Mouse (Mus musculus) c-Kit-positive CD71-negative TER-119-negative erythroid progenitor cells, embryonic 14.5 days (primary cell): ENCODE measurements around the gene Dgki.

Experiments
- DNase-seq: peaks from one replicate; pipeline ENCODE4 v3.0.0-alpha.2; 2013; ENCODE audit warnings: low read depth

Gene Dgki

GRCm38 (mm10) chr6:37292068-37292467, 7.9 kb downstream of the Dgki start:
- DNase-seq = no peak

- DNase-seq = no peak
Observed at GRCm38 (mm10) chr6:37291171-37291570, 8.8 kb downstream of the Dgki start.

- no peak for DNase-seq
Observed at GRCm38 (mm10) chr6:37290691-37291090, 9.3 kb downstream of the Dgki start.

- DNase-seq = no peak
Observed at GRCm38 (mm10) chr6:37286134-37286533, 13.8 kb downstream of the Dgki start.

- no peak for DNase-seq
Observed at GRCm38 (mm10) chr6:37284879-37285278, 15.1 kb downstream of the Dgki start.

GRCm38 (mm10) chr6:37283336-37283735, 16.6 kb downstream of the Dgki start:
- no peak for DNase-seq

GRCm38 (mm10) chr6:37282659-37283058, 17.3 kb downstream of the Dgki start:
- DNase-seq = no peak

- no peak for DNase-seq
Observed at GRCm38 (mm10) chr6:37276834-37277715, 22.9 kb downstream of the Dgki start.

- no peak for DNase-seq
Observed at GRCm38 (mm10) chr6:37276181-37276580, 23.8 kb downstream of the Dgki start.

GRCm38 (mm10) chr6:37270905-37271591, 28.9 kb downstream of the Dgki start:
- no peak for DNase-seq

- no peak for DNase-seq
Observed at GRCm38 (mm10) chr6:37268589-37268988, 31.4 kb downstream of the Dgki start.

GRCm38 (mm10) chr6:37267952-37268351, 32.0 kb downstream of the Dgki start:
- no peak for DNase-seq

GRCm38 (mm10) chr6:37262486-37262885, 37.5 kb downstream of the Dgki start:
- peak; percentile 47 for DNase-seq

GRCm38 (mm10) chr6:37261236-37261852, 38.6 kb downstream of the Dgki start:
- DNase-seq = no peak

- DNase-seq = no peak
Observed at GRCm38 (mm10) chr6:37258662-37259061, 41.3 kb downstream of the Dgki start.

- DNase-seq = no peak
Observed at GRCm38 (mm10) chr6:37254144-37254543, 45.8 kb downstream of the Dgki start.

GRCm38 (mm10) chr6:37252536-37252935, 47.4 kb downstream of the Dgki start:
- no peak for DNase-seq

GRCm38 (mm10) chr6:37250671-37251070, 49.3 kb downstream of the Dgki start:
- no peak for DNase-seq

- DNase-seq = no peak
Observed at GRCm38 (mm10) chr6:37245757-37246156, 54.2 kb downstream of the Dgki start.

GRCm38 (mm10) chr6:37244074-37244473, 55.9 kb downstream of the Dgki start:
- no peak for DNase-seq

GRCm38 (mm10) chr6:37242769-37243121, 57.2 kb downstream of the Dgki start:
- no peak for DNase-seq

GRCm38 (mm10) chr6:37242100-37242768, 57.8 kb downstream of the Dgki start:
- no peak for DNase-seq
